In the genomic region with DNA sequence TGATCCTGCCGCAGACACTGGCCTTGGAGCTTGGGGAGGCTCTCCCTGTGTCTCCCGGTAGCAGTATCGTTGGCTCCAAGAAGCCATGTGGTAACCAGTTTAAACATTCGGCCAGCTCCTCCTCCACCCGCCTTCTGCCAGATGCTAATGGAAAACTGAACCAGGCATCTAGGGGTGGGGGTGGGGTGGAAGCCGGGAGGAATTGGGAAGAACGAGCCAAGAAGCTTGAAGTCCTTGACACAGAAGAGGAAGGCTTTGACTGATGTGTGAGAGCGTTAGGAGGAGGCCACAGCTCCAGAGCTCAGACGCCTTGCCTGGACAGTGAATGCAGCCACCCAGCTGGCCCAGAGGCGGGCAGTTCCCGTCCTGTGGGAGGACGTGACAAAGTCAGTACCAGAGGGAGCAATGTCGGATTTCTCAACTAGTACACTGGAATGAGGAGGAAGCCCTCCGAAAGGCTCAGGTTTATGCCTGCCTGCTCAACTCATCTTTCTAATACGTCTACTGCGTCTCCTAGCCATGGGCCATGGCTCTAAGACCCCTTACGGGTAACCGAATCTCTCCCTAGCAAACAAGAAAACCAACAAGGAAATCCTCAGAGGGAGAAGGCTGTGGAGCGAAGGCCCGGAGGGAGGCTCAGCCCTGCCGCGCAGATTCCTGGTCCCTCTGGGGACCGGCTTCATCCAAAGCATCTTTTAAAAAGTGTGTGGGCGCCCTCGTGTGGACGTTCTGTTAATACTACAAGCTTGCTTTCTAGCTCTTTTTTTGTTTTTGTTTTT, we compare ENCODE assay signal across 7 mouse cellular contexts. TPM values are rescaled to one million over a fixed set of nuclear protein-coding genes. Genes with fewer than 3 reads are reported as not detected.
A peak's percentile ranks its signal among the peaks of the same experiment; 100 is the strongest.
DNase-seq lines count a peak whose midpoint lies in the region; ATAC-seq lines count a peak whose summit lies in the region.

No protein-coding gene starts in this region.

- peak overlapping the region; percentile 97 for H3K27ac ChIP-seq in limb, embryonic 12.5 days
- H3K27ac ChIP-seq in midbrain, embryonic 16.5 days (ENCODE audit: low read length): peak overlapping the region; percentile 81
- H3K27ac ChIP-seq in stomach, embryonic 15.5 days: peak overlapping the region; percentile 96

- DNase-seq in adrenal gland, postnatal 25 days: peak; percentile 88
- DNase-seq in embryo, embryonic 9.5 days (ENCODE audit: extremely low spot score): peak; percentile 86
- DNase-seq in heart, adult 11 months: peak; percentile 99
- DNase-seq in kidney, adult 18-20 months: peak; percentile 83

- peak overlapping the region; percentile 57 for H3K9ac ChIP-seq in limb, embryonic 12.5 days (replicated peaks)
- peak overlapping the region; percentile 56; the same call in 1 of the 2 replicates for H3K9ac ChIP-seq in midbrain, embryonic 16.5 days (ENCODE audit: low read depth, low read length)
- no peak overlapping the region; the same call in 1 of the 2 replicates for H3K9ac ChIP-seq in stomach, embryonic 15.5 days

- H3K4me2 ChIP-seq in limb, embryonic 12.5 days: peak overlapping the region; percentile 70
- H3K4me2 ChIP-seq in midbrain, embryonic 16.5 days (ENCODE audit: low read length): peak overlapping the region; percentile 63
- H3K4me2 ChIP-seq in stomach, embryonic 15.5 days: peak overlapping the region; percentile 56

- ATAC-seq in limb, embryonic 12.5 days (ENCODE audit: insufficient number of reproducible peaks, insufficient read depth, low FRiP score, low TSS enrichment, low read depth): peak; percentile 61
- peak; percentile 51 for ATAC-seq in midbrain, embryonic 16.5 days
- ATAC-seq in stomach, embryonic 15.5 days (ENCODE audit: insufficient read depth, low FRiP score, low read depth): peak; percentile 65; the same call in 1 of the 2 replicates

- 1% methylated on average over 26 of the region's 26 CpGs for WGBS in limb, embryonic 12.5 days
- under 1% methylated on average over 26 of the region's 26 CpGs for WGBS in midbrain, embryonic 16.5 days
- 1% methylated on average over 26 of the region's 26 CpGs for WGBS in stomach, embryonic 15.5 days

- H3K36me3 ChIP-seq in limb, embryonic 12.5 days: no peaks in the 10 kb centered on the region
- no peaks in the 10 kb centered on the region for H3K36me3 ChIP-seq in midbrain, embryonic 16.5 days (ENCODE audit: control insufficient read depth, insufficient read depth, low read length)
- no peaks in the 10 kb centered on the region for H3K36me3 ChIP-seq in stomach, embryonic 15.5 days

- no peaks in the 10 kb centered on the region for H3K9me3 ChIP-seq in limb, embryonic 12.5 days
- no peaks in the 10 kb centered on the region for H3K9me3 ChIP-seq in midbrain, embryonic 16.5 days (replicated peaks; ENCODE audit: control insufficient read depth, low read length, poor library complexity, severe bottlenecking)
- no peaks in the 10 kb centered on the region for H3K9me3 ChIP-seq in stomach, embryonic 15.5 days

- peaks cover 46% of the 10 kb centered on the region for H3K4me1 ChIP-seq in limb, embryonic 12.5 days (replicated peaks)
- H3K4me1 ChIP-seq in midbrain, embryonic 16.5 days (ENCODE audit: control insufficient read depth, insufficient read depth, low read length): peaks cover 36% of the 10 kb centered on the region
- H3K4me1 ChIP-seq in stomach, embryonic 15.5 days: peaks cover 30% of the 10 kb centered on the region

- peak overlapping the region; percentile 35 for H3K4me3 ChIP-seq in limb, embryonic 12.5 days (replicated peaks)
- H3K4me3 ChIP-seq in midbrain, embryonic 16.5 days (ENCODE audit: low read depth, low read length): peak overlapping the region; percentile 23
- H3K4me3 ChIP-seq in stomach, embryonic 15.5 days (replicated peaks): peak overlapping the region; percentile 32

- no peaks in the 10 kb centered on the region for H3K27me3 ChIP-seq in limb, embryonic 12.5 days
- no peaks in the 10 kb centered on the region for H3K27me3 ChIP-seq in midbrain, embryonic 16.5 days (ENCODE audit: control insufficient read depth, insufficient read depth, low read depth, low read length)
- no peaks in the 10 kb centered on the region for H3K27me3 ChIP-seq in stomach, embryonic 15.5 days (replicated peaks)

RNA-seq across cellular contexts. Expression of a gene that starts 32.0 kb away (rescaled TPM):
- not detected in 2 replicates for total RNA-seq in adrenal gland, postnatal 25 days (2021)
- not detected in 2 replicates for polyA plus RNA-seq in limb, embryonic 12.5 days (2016; fragmentation: Nextera tagmentation; extraction: Ambion mirVana)
- not detected in 2 replicates for polyA plus RNA-seq in midbrain, embryonic 16.5 days (2015; fragmentation: Nextera tagmentation; extraction: Ambion mirVana)
- 4.6 and 4.9 TPM in 2 replicates for polyA plus RNA-seq in stomach, embryonic 15.5 days (2015; fragmentation: Nextera tagmentation; extraction: Ambion mirVana)

RNA-seq across cellular contexts. Expression of a gene that starts 44.0 kb away (rescaled TPM):
- total RNA-seq in adrenal gland, postnatal 25 days (2021): 0.91 and 1.2 TPM in 2 replicates
- not detected in 2 replicates for polyA plus RNA-seq in limb, embryonic 12.5 days (2016; fragmentation: Nextera tagmentation; extraction: Ambion mirVana)
- not detected in 2 replicates for polyA plus RNA-seq in midbrain, embryonic 16.5 days (2015; fragmentation: Nextera tagmentation; extraction: Ambion mirVana)
- 0.14 and 0.27 TPM in 2 replicates for polyA plus RNA-seq in stomach, embryonic 15.5 days (2015; fragmentation: Nextera tagmentation; extraction: Ambion mirVana)

Comparison
In these comparisons a context has a peak if more than half of its experiments do, and no peak if none do; other contexts are left out.
1. Peak in every context shown above with its lines: DNase-seq, ATAC-seq, H3K4me3 ChIP-seq and H3K27ac ChIP-seq.